Mouse (Mus musculus) MEL (cell line): ENCODE data around the gene Shisa6. TPM values are rescaled to one million over a fixed set of nuclear protein-coding genes. Genes with fewer than 3 reads are reported as not detected.

ENCODE experiments used
- DNase-seq: peaks from one replicate; pipeline ENCODE4 v3.0.0; 2011; ENCODE audit warnings: low read depth, low spot score
- H3K27ac ChIP-seq: 2 replicates; pipeline ENCODE4 v1.5.1; 2012; ENCODE audit warnings: low read depth, mild to moderate bottlenecking, control low read depth, low read length, moderate library complexity; ENCODE audit not compliant: control insufficient read depth
- H3K27me3 ChIP-seq, 2 experiments: fragments of 150-350 bp in 1 of 2; sonication (generic) in 1 of 2; 2 replicates each; pipeline ENCODE4 v1.6.1; 2012; ENCODE audit warnings: low read length in 2 of 2, mild to moderate bottlenecking in 2 of 2, improper control_type of control experiment in 1 of 2, moderate library complexity in 1 of 2; ENCODE audit not compliant: insufficient read depth in 2 of 2, control insufficient read depth in 1 of 2
- H3K36me3 ChIP-seq, 2 experiments: 2 replicates each; pipeline ENCODE4 v1.6.1; 2012 to 2014; ENCODE audit warnings: low read length in 2 of 2, improper control_type of control experiment in 1 of 2, inconsistent platforms in 1 of 2, mild to moderate bottlenecking in 1 of 2; ENCODE audit not compliant: insufficient read depth in 2 of 2, control insufficient read depth in 1 of 2
- H3K4me1 ChIP-seq, 2 experiments: fragments of 150-350 bp in 1 of 2; sonication (generic) in 1 of 2; 2 replicates each; pipeline ENCODE4 v1.6.1; 2012; ENCODE audit warnings: low read length in 2 of 2, improper control_type of control experiment in 1 of 2, mild to moderate bottlenecking in 1 of 2; ENCODE audit not compliant: insufficient read depth in 2 of 2, control insufficient read depth in 1 of 2
- H3K4me3 ChIP-seq, 2 experiments: fragments of 150-350 bp in 1 of 2; sonication (generic) in 1 of 2; 2 replicates each; pipeline ENCODE4 v1.5.1; 2012; ENCODE audit warnings: low read depth in 2 of 2, low read length in 2 of 2, mild to moderate bottlenecking in 2 of 2, moderate library complexity in 2 of 2, control low read depth in 1 of 2, improper control_type of control experiment in 1 of 2; ENCODE audit not compliant: control insufficient read depth in 1 of 2, insufficient read depth in 1 of 2
- H3K79me2 ChIP-seq: 2 replicates; pipeline ENCODE4 v1.6.1; 2012; ENCODE audit warnings: mild to moderate bottlenecking, low read length, moderate library complexity; ENCODE audit not compliant: control insufficient read depth, poor library complexity, insufficient read depth
- H3K9ac ChIP-seq: 2 replicates; pipeline ENCODE4 v1.6.1; 2012; ENCODE audit warnings: low read depth, mild to moderate bottlenecking, control low read depth, low read length, moderate library complexity; ENCODE audit not compliant: control insufficient read depth, poor library complexity, severe bottlenecking
- H3K9me3 ChIP-seq: fragments of 150-350 bp; sonication (generic); replicated peaks from 2 replicates; pipeline ENCODE4 v1.6.1; 2012; ENCODE audit warnings: mild to moderate bottlenecking, low read length, improper control_type of control experiment, moderate library complexity; ENCODE audit not compliant: insufficient read depth
- BHLHE40 ChIP-seq: IDR thresholded peaks from 2 replicates; pipeline ENCODE4 v1.6.1; 2012; ENCODE audit warnings: low read depth, mild to moderate bottlenecking, inconsistent platforms, low read length, improper control_type of control experiment, borderline replicate concordance
- CHD2 ChIP-seq: IDR thresholded peaks from 2 replicates; pipeline ENCODE4 v1.6.1; 2011; ENCODE audit warnings: low read length, improper control_type of control experiment
- CTCF ChIP-seq, 3 experiments: IDR thresholded peaks in 2 of 3; conservative IDR thresholded peaks in 1 of 3; 2 replicates each; pipeline ENCODE4 v1.5.1; 2011 to 2012; ENCODE audit warnings: low read length in 3 of 3, low read depth in 2 of 3, mild to moderate bottlenecking in 2 of 3, improper control_type of control experiment in 1 of 3, inconsistent platforms in 1 of 3, mixed read lengths in 1 of 3, moderate library complexity in 1 of 3; ENCODE audit not compliant: control insufficient read depth in 1 of 3, insufficient read depth in 1 of 3, poor library complexity in 1 of 3, severe bottlenecking in 1 of 3
- E2F4 ChIP-seq: IDR thresholded peaks from 2 replicates; pipeline ENCODE4 v1.6.1; 2011; ENCODE audit warnings: low read depth, low read length, improper control_type of control experiment, borderline replicate concordance
- ELF1 ChIP-seq: IDR thresholded peaks from 2 replicates; pipeline ENCODE4 v1.6.1; 2014; ENCODE audit warnings: low read depth, mild to moderate bottlenecking, inconsistent platforms, low read length, improper control_type of control experiment, moderate library complexity
- GABPA ChIP-seq: IDR thresholded peaks from 2 replicates; pipeline ENCODE4 v1.6.1; 2012; ENCODE audit warnings: low read depth, mild to moderate bottlenecking, inconsistent platforms, low read length, improper control_type of control experiment, moderate library complexity
- GATA1 ChIP-seq: IDR thresholded peaks from 2 replicates; pipeline ENCODE4 v1.6.1; 2011; ENCODE audit warnings: low read depth, low read length, improper control_type of control experiment
- JUND ChIP-seq: IDR thresholded peaks from 2 replicates; pipeline ENCODE4 v1.6.1; 2011; ENCODE audit warnings: low read depth, mild to moderate bottlenecking, improper control_type of control experiment, low read length
- KAT2A ChIP-seq: conservative IDR thresholded peaks from 2 replicates; pipeline ENCODE4 v1.6.1; 2012; ENCODE audit warnings: low read depth, low read length, improper control_type of control experiment, inconsistent platforms
- MAFK ChIP-seq: IDR thresholded peaks from 2 replicates; pipeline ENCODE4 v1.6.1; 2011; ENCODE audit warnings: low read depth, mild to moderate bottlenecking, low read length, improper control_type of control experiment, borderline replicate concordance
- MAX ChIP-seq: IDR thresholded peaks from 2 replicates; pipeline ENCODE4 v1.6.1; 2011; ENCODE audit warnings: low read length, improper control_type of control experiment
- MAZ ChIP-seq: IDR thresholded peaks from 2 replicates; pipeline ENCODE4 v1.6.1; 2012; ENCODE audit warnings: low read depth, mild to moderate bottlenecking, inconsistent platforms, low read length, improper control_type of control experiment
- MEF2A ChIP-seq: IDR thresholded peaks from 2 replicates; pipeline ENCODE4 v1.6.1; 2014; ENCODE audit warnings: low read depth, mild to moderate bottlenecking, inconsistent platforms, low read length, improper control_type of control experiment; ENCODE audit not compliant: poor library complexity, insufficient replicate concordance, severe bottlenecking; ENCODE audit errors: extremely low read depth
- MXI1 ChIP-seq: IDR thresholded peaks from 2 replicates; pipeline ENCODE4 v1.6.1; 2011; ENCODE audit warnings: mild to moderate bottlenecking, low read depth, low read length, improper control_type of control experiment
- MYB ChIP-seq: IDR thresholded peaks from 2 replicates; pipeline ENCODE4 v1.6.1; 2011; ENCODE audit warnings: mild to moderate bottlenecking, low read depth, low read length, improper control_type of control experiment
- MYC ChIP-seq: IDR thresholded peaks from 2 replicates; pipeline ENCODE4 v1.6.1; 2011; ENCODE audit warnings: low read depth, mild to moderate bottlenecking, low read length, improper control_type of control experiment, moderate library complexity
- NRF1 ChIP-seq: IDR thresholded peaks from 2 replicates; pipeline ENCODE4 v1.6.1; 2014; ENCODE audit warnings: low read depth, mild to moderate bottlenecking, inconsistent platforms, low read length, improper control_type of control experiment, moderate library complexity; ENCODE audit not compliant: poor library complexity, insufficient read depth, severe bottlenecking
- POLR2A ChIP-seq, 2 experiments: IDR thresholded peaks; 2 replicates each; pipeline ENCODE4 v1.6.1; 2011 to 2012; ENCODE audit warnings: low read length in 2 of 2, mild to moderate bottlenecking in 2 of 2, control low read depth in 1 of 2, improper control_type of control experiment in 1 of 2, low read depth in 1 of 2, moderate library complexity in 1 of 2; ENCODE audit not compliant: control insufficient read depth in 1 of 2, insufficient read depth in 1 of 2, poor library complexity in 1 of 2
- RAD21 ChIP-seq: IDR thresholded peaks from 2 replicates; pipeline ENCODE4 v1.6.1; 2011; ENCODE audit warnings: mild to moderate bottlenecking, low read depth, low read length, improper control_type of control experiment
- RCOR1 ChIP-seq: IDR thresholded peaks from 2 replicates; pipeline ENCODE4 v1.6.1; 2012; ENCODE audit warnings: low read depth, mild to moderate bottlenecking, inconsistent platforms, low read length, improper control_type of control experiment
- TBP ChIP-seq: IDR thresholded peaks from 2 replicates; pipeline ENCODE4 v1.8.0; 2011; ENCODE audit warnings: low read depth, low read length, improper control_type of control experiment
- UBTF ChIP-seq: IDR thresholded peaks from 2 replicates; pipeline ENCODE4 v1.6.1; 2012; ENCODE audit warnings: low read depth, mild to moderate bottlenecking, inconsistent platforms, low read length, improper control_type of control experiment, moderate library complexity, borderline replicate concordance; ENCODE audit not compliant: insufficient read depth
- USF1 ChIP-seq: IDR thresholded peaks from 2 replicates; pipeline ENCODE4 v1.6.1; 2014; ENCODE audit warnings: low read depth, mild to moderate bottlenecking, inconsistent platforms, low read length, improper control_type of control experiment, moderate library complexity
- ZC3H11A ChIP-seq: IDR thresholded peaks from 2 replicates; pipeline ENCODE4 v1.6.1; 2012; ENCODE audit warnings: low read depth, mild to moderate bottlenecking, inconsistent platforms, low read length, improper control_type of control experiment
- ZKSCAN1 ChIP-seq: IDR thresholded peaks from 2 replicates; pipeline ENCODE4 v1.6.1; 2012; ENCODE audit warnings: low read depth, mild to moderate bottlenecking, inconsistent platforms, low read length, improper control_type of control experiment, moderate library complexity
- polyA plus RNA-seq, 2 experiments: library from polyadenylated mRNA; stranded (reverse) in 1 of 2; unstranded in 1 of 2; fragments of >175 nt in 1 of 2; fragments of >200 nt in 1 of 2; gene quantifications; 2 replicates each; pipeline versions ENCODE4 v1.2.1 to v1.2.4; 2012; ENCODE audit warnings: low replicate concordance in 2 of 2, low read depth in 1 of 2; ENCODE audit not compliant: insufficient read length in 2 of 2, insufficient read depth in 1 of 2, missing spikeins in 1 of 2
- total RNA-seq: library from RNA; depleted of rRNA; stranded (reverse); fragments of 300-350 nt; gene quantifications from 2 replicates; pipeline ENCODE4 v1.2.3, GENCODE M21; 2012

Gene Shisa6
- total and polyA plus RNA-seq, 3 experiments, result not detected

DNA sequence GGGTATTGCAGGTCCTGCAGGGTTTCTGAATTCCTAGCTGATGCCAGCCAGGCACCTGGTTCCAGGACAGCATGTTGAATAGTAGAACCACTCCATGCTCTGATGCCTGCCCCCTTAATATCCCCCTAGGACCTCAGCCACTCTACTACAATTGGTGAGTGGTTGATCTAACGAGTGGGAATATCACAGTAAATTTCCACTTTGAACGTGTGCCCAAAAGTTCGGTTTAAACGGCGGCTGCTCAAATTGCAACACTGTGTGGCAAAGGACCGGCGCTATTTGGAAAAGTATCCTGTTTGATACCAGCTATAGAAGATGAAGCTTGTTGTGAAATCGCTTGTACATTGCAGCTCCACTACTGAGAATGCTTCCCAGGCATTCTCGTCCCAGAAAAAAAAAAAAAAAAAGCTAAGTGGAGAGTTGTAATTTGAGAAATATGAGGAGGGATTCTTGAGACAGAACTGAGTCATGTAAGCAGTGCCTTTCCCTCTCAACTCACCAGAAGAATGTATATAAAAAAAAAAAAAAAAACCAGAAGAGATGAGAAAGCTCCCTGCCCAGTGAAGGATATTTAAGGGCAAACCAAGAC lies 26.8 kb downstream of the Shisa6 start:
- H3K79me2 ChIP-seq, result no peaks in the 10 kb centered on the region
- no peaks in the 10 kb centered on the region for H3K36me3 ChIP-seq
- no peaks in the 10 kb centered on the region for H3K9me3 ChIP-seq
- H3K27ac ChIP-seq, result no peak overlapping the region
- H3K9ac ChIP-seq, result no peak overlapping the region
- H3K4me1 ChIP-seq, result no peaks in the 10 kb centered on the region
- no peak for TF ChIP-seq MAX
- TF ChIP-seq MYB, result no peak
- TF ChIP-seq POLR2A (IDR thresholded peaks at IDR 0.05; ENCODE audit: control insufficient read depth in 1 of 2, insufficient read depth in 1 of 2, low read depth in 1 of 2, low read length in 2 of 2, poor library complexity in 1 of 2), result no peak
- H3K4me3 ChIP-seq, result no peak overlapping the region
- no peak for DNase-seq
- no peaks in the 10 kb centered on the region for H3K27me3 ChIP-seq

DNA sequence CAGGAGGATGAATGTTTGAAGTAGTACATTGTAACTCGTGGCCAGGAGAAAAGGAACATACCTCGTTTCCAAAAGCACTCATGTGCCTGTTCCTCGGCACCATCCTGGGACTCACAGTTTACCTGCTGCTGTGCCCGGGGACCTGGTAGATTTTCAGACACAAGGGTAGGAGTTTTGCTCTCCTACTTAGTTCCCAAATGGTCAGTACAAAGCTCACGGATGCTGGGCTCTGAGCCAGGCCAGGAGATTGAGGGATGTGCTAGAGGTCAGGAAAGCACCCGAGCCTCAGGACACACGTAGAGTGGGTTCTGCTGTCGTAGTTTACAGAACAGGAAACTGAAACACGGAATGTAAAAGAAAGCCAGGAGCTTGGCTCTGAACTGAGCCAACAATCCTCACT lies 29.5 kb downstream of the Shisa6 start:
- H3K4me3 ChIP-seq, result no peak overlapping the region
- H3K27ac ChIP-seq, result no peak overlapping the region
- H3K4me1 ChIP-seq, result no peaks in the 10 kb centered on the region
- H3K9me3 ChIP-seq, result no peaks in the 10 kb centered on the region; the same call in 1 of the 2 replicates
- TF ChIP-seq MAZ, result no peak
- no peak for TF ChIP-seq GATA1
- no peak for TF ChIP-seq USF1
- TF ChIP-seq MAFK, result no peak
- no peak for TF ChIP-seq ZKSCAN1
- TF ChIP-seq E2F4, result no peak
- TF ChIP-seq CTCF (IDR thresholded peaks at IDR 0.05 in 2 of 3, conservative IDR thresholded peaks at IDR 0.05 in 1 of 3; ENCODE audit: control insufficient read depth in 1 of 3, insufficient read depth in 1 of 3, low read depth in 2 of 3, low read length in 3 of 3, poor library complexity in 1 of 3, severe bottlenecking in 1 of 3), result no peak
- TF ChIP-seq BHLHE40, result no peak
- TF ChIP-seq MAX, result no peak
- no peak for TF ChIP-seq JUND
- no peak for TF ChIP-seq MYC
- TF ChIP-seq, all 39 proteins: peak for 0
- Histone ChIP-seq H3K9ac (no peak overlapping the region), H3K79me2 (no peaks in the 10 kb centered on the region), H3K27me3 (no peaks in the 10 kb centered on the region), H3K36me3 (no peaks in the 10 kb centered on the region)
- no peak for DNase-seq

DNA sequence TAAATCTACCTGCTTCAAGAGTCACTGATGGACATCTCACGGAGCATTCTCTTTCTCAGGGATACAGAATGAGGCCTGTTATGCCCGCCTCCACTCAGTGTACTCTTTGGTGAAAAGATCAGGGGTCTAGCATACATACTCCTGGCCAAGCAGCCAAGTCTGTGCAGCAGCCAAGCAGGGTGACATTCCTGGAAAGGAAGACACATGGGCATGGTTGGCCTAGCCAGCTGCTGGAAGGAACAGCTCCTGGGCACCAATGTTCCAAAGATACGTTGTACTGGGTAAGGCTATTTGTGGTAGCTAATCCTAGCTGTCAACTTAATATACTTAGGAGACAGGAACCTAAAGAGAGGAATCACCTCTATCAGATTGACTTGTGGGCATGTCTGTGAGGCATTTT lies 31.4 kb downstream of the Shisa6 start:
- Histone ChIP-seq H3K9ac (no peak overlapping the region), H3K9me3 (no peaks in the 10 kb centered on the region; the same call in 1 of the 2 replicates), H3K27ac (no peak overlapping the region), H3K4me1 (no peaks in the 10 kb centered on the region), H3K4me3 (no peak overlapping the region), H3K36me3 (no peaks in the 10 kb centered on the region), H3K79me2 (no peaks in the 10 kb centered on the region), H3K27me3 (no peaks in the 10 kb centered on the region)
- DNase-seq, result no peak
- TF ChIP-seq E2F4 (no peak), MAZ (no peak), ELF1 (no peak), RAD21 (no peak), MXI1 (no peak), RCOR1 (no peak), ZC3H11A (no peak), BHLHE40 (no peak), GABPA (no peak), NRF1 (no peak), MYB (no peak), CTCF (IDR thresholded peaks at IDR 0.05 in 2 of 3, conservative IDR thresholded peaks at IDR 0.05 in 1 of 3; ENCODE audit: control insufficient read depth in 1 of 3, insufficient read depth in 1 of 3, low read depth in 2 of 3, low read length in 3 of 3, poor library complexity in 1 of 3, severe bottlenecking in 1 of 3) (no peak), CHD2 (no peak), MEF2A (no peak), KAT2A (no peak), TBP (no peak), UBTF (no peak)
